Mouse (Mus musculus) CH12.LX (cell line): ENCODE data around the gene Lmnb2.

ENCODE experiments used
- CTCF ChIP-seq, 2 experiments: IDR thresholded peaks in 1 of 2; conservative IDR thresholded peaks in 1 of 2; 2 replicates each; pipeline ENCODE4 v1.5.1; 2011 to 2012; ENCODE audit warnings: low read depth in 2 of 2, low read length in 2 of 2, improper control_type of control experiment in 1 of 2, inconsistent platforms in 1 of 2, mild to moderate bottlenecking in 1 of 2, moderate library complexity in 1 of 2
- E2F4 ChIP-seq: IDR thresholded peaks from 2 replicates; pipeline ENCODE4 v1.6.1; 2011; ENCODE audit warnings: low read depth, low read length, improper control_type of control experiment; ENCODE audit not compliant: insufficient replicate concordance
- EP300 ChIP-seq: IDR thresholded peaks from 2 replicates; pipeline ENCODE4 v1.6.1; 2011; ENCODE audit warnings: low read length, improper control_type of control experiment
- MAZ ChIP-seq: IDR thresholded peaks from 2 replicates; pipeline ENCODE4 v1.6.1; 2012; ENCODE audit warnings: low read depth, mild to moderate bottlenecking, inconsistent platforms, low read length, improper control_type of control experiment, moderate library complexity
- NELFE ChIP-seq: IDR thresholded peaks from 2 replicates; pipeline ENCODE4 v1.6.1; 2011; ENCODE audit warnings: low read depth, low read length, improper control_type of control experiment
- POLR2A ChIP-seq: IDR thresholded peaks from 2 replicates; pipeline ENCODE4 v1.6.1; 2011; ENCODE audit warnings: low read depth, mild to moderate bottlenecking, improper control_type of control experiment, low read length
- RCOR1 ChIP-seq: conservative IDR thresholded peaks from 2 replicates; pipeline ENCODE4 v1.6.1; 2012; ENCODE audit warnings: low read depth, mild to moderate bottlenecking, inconsistent platforms, low read length, improper control_type of control experiment
- USF2 ChIP-seq: conservative IDR thresholded peaks from 2 replicates; pipeline ENCODE4 v1.6.1; 2011; ENCODE audit warnings: low read depth, low read length, improper control_type of control experiment
- ZKSCAN1 ChIP-seq: IDR thresholded peaks from 2 replicates; pipeline ENCODE4 v1.6.1; 2012; ENCODE audit warnings: low read depth, inconsistent platforms, low read length, improper control_type of control experiment, borderline replicate concordance
- ZMIZ1 ChIP-seq: IDR thresholded peaks from 2 replicates; pipeline ENCODE4 v1.6.1; 2012; ENCODE audit warnings: low read depth, mild to moderate bottlenecking, inconsistent platforms, low read length, improper control_type of control experiment

- TF ChIP-seq EP300, result 0 out of 2 replicates have a peak, but pooled peaks have one; percentile 23
- TF ChIP-seq ZKSCAN1, result no peak
- no peak for TF ChIP-seq CTCF (conservative IDR thresholded peaks at IDR 0.05 in 1 of 2, IDR thresholded peaks at IDR 0.05 in 1 of 2; ENCODE audit: low read depth in 2 of 2, low read length in 2 of 2)
- TF ChIP-seq POLR2A, result no peak
- TF ChIP-seq RCOR1, result no peak
- no peak for TF ChIP-seq ZMIZ1
- no peak for TF ChIP-seq MAZ
- no peak for TF ChIP-seq USF2
- TF ChIP-seq NELFE, result no peak
- no peak for TF ChIP-seq E2F4
Observed at GRCm38 (mm10) chr10:80937646-80938045, 19.6 kb upstream of the Lmnb2 start.
